Mouse (Mus musculus): ENCODE data around the gene Adam17. TPM values are rescaled to one million over a fixed set of nuclear protein-coding genes. Genes with fewer than 3 reads are reported as not detected.
"Not testable (repeated sequence)": the region's sequence is repeated elsewhere in the genome, so short reads cannot be mapped to it uniquely, and the experiment has no call there.

The Adam17 gene
- total RNA-seq (2021), result 10 to 100 TPM; 15.3 to 21.5 TPM

DNA sequence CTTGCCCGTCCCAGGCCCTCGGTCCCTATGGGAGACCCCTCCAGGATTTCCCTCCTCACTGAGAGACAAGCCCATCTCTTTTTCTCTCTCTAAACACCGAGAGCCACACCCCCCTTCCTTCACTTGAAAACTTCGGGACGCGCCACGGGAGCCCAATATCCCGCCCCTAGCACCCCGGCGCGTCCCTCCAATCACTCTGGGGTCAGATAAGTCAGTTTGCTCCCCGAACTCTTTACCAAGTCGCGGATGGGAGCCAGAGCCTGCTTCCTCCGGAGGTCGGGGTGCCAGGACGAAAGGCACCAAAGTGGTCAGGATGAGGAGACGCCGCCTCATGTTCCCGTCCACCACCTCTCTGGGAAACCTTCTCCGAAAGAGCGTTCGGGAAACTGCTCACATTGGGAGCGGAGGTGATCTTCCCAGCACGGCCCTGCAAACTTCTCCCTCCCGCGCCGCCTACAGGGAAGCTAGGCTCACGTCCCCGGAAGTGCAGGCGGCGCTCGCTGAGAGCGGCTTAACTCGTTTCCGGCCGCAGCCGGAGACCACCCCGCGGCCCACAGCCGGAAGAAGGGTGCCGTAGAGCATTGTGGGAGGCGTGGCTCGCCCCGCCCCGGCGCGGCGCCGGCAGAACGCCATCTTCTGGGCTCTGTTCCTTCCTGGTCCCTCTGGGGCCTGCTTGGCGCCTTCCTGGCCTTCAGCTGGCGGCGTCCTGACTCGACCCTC, at the start of gene Adam17:
Adam17 (minus strand) TSS at position 533 of the 720 bp plus-strand sequence.
- intact Hi-C loops (cut with DNase I), result loop anchor here (2.0 kb wide), 1 partner anchor 44 kb away; the partner anchor contains the start of gene Ywhaq
- peak; percentile 96 to 98 for DNase-seq (ENCODE audit: low spot score in 2 of 2)

GRCm38 (mm10) chr12:21418621-21419131, 45.2 kb upstream of the Adam17 start:
- peak; percentile 17 to 31 for DNase-seq (ENCODE audit: low spot score in 2 of 2)
- intact Hi-C loops (cut with DNase I), result loop anchor here (10.0 kb wide), 1 partner anchor 96 kb away; no protein-coding TSS in a partner anchor

- DNase-seq (ENCODE audit: low spot score in 2 of 2), result no peak
Observed at GRCm38 (mm10) chr12:21418083-21418482, 44.7 kb upstream of the Adam17 start.

DNA sequence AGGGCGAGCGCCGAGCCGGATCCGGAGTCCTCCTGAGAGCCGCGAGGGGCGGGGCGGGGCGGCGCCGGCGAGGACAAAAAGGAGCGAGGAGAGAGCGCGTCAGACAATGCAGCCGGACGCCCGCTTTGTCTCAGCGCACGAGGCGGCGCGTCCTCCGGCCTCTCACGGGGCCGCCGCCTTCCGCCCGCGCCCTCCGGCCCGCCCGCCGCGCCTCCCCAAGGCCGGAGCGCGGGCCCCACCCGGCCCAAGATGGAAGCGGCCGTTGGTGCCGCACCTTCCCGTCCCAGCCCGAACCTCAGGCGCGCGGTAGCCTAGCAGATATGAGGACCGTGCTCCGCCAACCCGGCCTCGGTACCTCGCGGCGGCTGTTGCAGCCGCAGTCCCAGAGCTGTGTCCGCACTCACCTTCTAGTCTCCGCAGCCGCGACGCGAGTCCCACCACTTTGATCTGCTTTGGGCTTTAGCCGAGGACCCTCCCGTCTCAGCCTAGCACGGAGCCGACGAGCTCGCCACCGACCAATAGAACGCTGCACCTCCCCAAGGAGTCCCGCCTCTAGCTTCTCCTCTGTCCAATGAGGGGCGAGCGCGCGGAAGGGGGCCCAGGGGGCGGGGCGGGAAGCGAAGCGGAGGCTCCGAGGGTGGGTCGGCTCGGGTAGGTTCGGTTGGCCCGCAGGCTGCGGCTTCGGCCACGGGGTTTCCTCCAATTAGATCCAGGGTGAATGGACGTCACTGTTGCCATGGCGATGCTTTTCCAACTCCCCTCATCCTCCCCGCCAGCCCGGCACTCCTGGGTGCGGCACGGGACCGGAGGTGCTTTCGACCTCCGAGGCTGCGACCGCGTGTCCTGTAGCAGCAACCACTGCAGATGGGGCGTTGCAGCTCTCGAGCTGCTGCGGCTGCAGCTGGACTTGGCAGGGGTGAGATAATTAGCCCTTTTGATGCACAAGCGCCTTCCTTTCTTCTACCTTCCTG, 44.0 kb upstream of the Adam17 start, which contains the start of gene Ywhaq:
Ywhaq (minus strand) TSS at position 538 of the 971 bp plus-strand sequence.
- peak; percentile 96 to 98 for DNase-seq (ENCODE audit: low spot score in 2 of 2)
- intact Hi-C loops (cut with DNase I), result loop anchor here (2.0 to 10.0 kb wide), 2 partner anchors 45 to 97 kb away; partner anchors contain the start of gene Adam17

More at GRCm38 (mm10) chr12:21418083-21418482, 44.7 kb upstream of the Adam17 start:
- intact Hi-C loops (cut with DNase I), result loop anchor here (10.0 kb wide), 1 partner anchor 97 kb away; no protein-coding TSS in a partner anchor

DNA sequence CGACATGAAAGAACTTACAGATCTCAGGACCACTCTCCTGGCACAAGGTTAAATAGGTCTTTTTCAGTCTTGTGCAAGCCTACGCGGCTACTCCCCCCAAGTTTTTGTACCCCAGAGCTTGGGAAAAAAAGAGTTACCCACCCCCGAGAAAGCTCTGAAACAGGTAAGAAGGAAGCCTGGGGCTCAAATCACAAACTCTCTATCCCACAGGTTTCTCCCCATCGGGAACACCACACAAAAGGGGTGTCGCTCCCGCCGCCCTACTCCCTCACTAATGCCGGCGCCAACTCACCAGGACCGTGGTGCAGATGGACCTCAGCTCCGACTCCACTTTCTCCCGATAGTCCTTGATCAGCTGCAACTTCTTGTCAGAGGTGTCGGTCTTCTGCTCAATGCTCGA, 43.1 kb upstream of the Adam17 start:
- intact Hi-C loops (cut with DNase I), result loop anchor here (2.0 to 10.0 kb wide), 2 partner anchors 44 to 98 kb away; partner anchors contain the start of gene Adam17
- DNase-seq (ENCODE audit: low spot score in 2 of 2), result peak; percentile 12 to 17

GRCm38 (mm10) chr12:21410620-21411019, 37.2 kb upstream of the Adam17 start:
- no peak for DNase-seq (ENCODE audit: low spot score in 2 of 2)
- intact Hi-C loops (cut with DNase I), result loop anchor here (10.0 kb wide), 1 partner anchor 104 kb away; no protein-coding TSS in a partner anchor

DNA sequence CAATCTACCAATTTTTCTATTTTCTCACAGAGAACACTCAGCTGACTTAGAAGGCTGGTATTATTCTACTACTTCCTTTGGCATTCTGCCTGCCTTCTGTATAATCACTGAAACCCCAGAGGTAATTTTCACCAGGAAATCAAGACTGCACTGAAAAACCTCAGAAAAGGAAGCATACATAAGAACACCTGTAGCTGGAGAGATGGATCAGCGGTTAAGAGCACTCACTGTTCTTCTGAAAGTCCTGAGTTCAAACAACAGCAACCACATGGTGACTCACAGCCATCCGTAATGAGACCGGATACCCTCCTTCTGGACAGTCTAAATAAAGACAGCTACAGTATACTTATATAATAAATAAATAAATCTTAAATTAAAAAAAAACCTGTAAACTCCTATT, 36.2 kb upstream of the Adam17 start:
- intact Hi-C loops (cut with DNase I), result loop anchor here (10.0 kb wide), 1 partner anchor 105 kb away; no protein-coding TSS in a partner anchor

GRCm38 (mm10) chr12:21408789-21409367, 35.4 kb upstream of the Adam17 start:
- intact Hi-C loops (cut with DNase I), result no loop called here

More for the DNA sequence above, 36.2 kb upstream of the Adam17 start:
- no peak for DNase-seq (ENCODE audit: low spot score in 2 of 2)

DNA sequence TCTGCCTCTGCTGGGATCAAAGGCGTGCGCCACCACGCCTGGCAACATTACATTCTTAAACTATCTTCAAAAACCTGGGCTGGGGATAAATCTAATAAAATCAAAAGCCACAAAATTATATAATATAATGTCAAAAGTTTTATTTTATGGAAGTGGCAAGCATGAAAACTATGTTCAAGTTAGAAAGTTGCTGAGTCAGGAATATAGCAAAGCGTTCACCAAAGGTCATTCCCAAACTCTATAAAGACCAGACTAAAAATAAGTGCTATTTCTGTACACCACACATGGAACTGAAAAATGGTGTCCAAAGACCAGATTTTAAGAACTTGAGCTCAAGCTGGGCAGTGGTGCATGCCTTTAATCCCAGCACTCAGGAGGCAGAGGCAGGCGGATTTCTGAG, 29.3 kb upstream of the Adam17 start:
- no peak for DNase-seq (ENCODE audit: low spot score in 2 of 2)
- intact Hi-C loops (cut with DNase I), result no loop called here

More at GRCm38 (mm10) chr12:21408789-21409367, 35.4 kb upstream of the Adam17 start:
- no peak for DNase-seq (ENCODE audit: low spot score in 2 of 2)

DNA sequence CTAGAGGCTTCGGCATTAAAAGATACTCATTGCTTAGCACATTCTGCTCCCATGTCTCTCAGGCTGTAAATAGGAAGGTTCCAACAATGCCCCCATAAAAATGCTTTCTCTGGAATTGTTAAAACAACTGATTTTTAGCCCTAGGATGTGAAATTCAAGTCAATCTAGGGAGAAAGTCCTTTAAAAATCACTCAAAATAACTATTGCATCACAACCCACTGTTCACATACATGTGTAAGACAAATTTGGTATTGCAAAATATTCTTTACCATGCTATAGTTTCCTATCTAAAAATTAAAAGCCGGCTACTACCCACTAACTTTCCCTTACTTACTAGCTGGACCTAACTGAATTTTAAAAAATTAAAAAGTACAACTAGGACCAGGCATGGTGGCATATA, 12.8 kb upstream of the Adam17 start:
- no peak for DNase-seq (ENCODE audit: low spot score in 2 of 2)

DNA sequence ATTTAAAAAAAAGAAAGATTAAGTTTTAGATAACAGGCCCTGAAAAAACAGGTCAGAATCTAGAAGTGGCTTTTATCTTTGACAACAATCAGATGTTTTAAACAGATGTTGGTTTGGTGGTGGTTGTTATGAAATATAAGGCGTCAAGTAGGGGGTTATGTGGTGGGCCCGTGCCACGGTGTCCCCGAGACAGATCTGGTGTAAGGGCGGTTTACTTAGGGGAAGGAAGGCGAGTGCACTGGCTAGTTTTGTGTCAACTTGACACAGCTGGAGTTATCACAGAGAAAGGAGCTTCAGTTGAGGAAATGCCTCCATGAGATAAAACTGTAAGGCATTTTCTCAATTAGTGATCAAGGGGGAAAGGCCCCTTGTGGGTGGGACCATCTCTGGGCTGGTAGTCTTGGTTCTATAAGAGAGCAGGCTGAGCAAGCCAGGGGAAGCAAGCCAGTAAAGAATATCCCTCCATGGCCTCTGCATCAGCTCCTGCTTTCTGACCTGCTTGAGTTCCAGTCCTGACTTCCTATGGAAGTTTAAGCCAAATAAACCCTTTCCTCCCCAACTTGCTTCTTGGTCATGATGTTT, 5.4 kb upstream of the Adam17 start:
- DNase-seq (ENCODE audit: low spot score in 2 of 2); intact Hi-C loops (cut with DNase I): not testable (repeated sequence)

More for the DNA sequence above, 12.8 kb upstream of the Adam17 start:
- intact Hi-C loops (cut with DNase I), result no loop called here

DNA sequence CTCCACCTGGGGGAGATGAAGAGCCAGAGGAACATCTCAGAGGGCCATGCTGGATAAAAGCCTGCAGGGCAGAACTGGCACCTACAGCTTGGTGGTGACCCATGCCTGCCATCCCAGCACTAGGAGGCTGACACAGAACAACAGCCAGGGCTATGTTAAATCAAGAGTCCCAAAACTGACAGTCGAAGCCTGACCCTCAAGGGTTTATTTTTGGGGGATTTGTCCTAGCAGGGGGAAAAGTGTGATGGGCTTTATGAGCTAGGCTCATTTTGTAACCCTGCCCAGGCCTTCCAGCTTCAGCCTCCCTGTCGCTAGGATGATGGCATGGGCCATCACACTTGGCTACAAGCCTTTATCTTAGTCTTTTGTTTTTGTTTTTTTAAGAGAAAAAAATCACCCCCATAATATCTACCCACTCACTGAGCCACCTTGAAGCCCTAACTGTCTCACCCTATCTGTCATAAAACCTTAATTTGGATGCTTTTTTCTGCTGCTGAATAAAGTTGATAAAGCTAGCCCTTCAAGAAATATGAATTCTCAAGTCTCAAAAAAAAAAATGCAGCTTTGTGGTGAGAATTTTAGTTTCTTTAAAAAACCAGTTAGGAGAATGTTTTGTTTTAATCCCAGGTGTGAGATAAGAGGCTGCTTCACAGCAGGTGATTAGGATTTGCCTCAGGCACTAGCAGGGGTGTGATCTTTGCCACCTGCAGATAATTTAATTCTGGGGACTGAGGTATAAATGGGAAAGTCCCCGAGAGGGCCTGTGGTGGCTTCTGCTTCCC, 2.1 kb upstream of the Adam17 start:
- no peak for DNase-seq (ENCODE audit: low spot score in 2 of 2)
- intact Hi-C loops (cut with DNase I), result no loop called here

DNA sequence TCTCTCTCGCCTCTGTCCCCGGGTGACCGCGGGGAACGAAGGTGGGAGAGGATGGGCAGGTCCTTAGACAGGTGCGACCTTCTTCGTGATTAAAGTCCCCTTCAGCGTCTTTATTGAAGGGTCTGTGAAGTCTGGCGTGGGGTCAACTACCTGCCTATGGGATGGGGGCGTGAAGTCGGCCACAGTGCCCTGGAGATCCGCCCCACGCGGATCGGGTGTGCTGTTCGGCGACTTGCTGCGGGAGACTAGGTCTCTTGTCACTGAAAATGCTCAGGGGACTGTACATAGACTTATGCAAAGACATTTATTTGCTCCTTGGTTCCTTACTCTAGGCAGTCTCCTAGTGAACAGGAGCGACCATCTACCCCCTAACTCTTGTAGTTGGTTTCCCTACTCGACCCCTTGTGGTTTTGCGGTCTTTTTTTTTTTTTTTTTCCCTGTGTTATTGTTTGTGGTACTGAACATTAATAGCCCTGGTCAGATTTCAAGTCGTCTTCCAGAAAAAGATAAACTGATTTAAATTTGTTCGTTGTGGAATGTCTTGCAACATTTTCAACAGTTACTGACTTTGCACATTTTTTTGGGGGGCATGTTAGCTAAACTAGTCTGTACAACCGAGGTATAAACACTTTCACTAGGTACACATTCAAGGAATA, 516 bp upstream of the Adam17 start:
- no peak for DNase-seq (ENCODE audit: low spot score in 2 of 2)
- intact Hi-C loops (cut with DNase I), result loop anchor here (2.0 kb wide), 1 partner anchor 43 kb away; the partner anchor contains the start of gene Ywhaq

GRCm38 (mm10) chr12:21370035-21370611, 3.3 kb downstream of the Adam17 start:
- no peak for DNase-seq (ENCODE audit: low spot score in 2 of 2)
- intact Hi-C loops (cut with DNase I), result no loop called here

DNA sequence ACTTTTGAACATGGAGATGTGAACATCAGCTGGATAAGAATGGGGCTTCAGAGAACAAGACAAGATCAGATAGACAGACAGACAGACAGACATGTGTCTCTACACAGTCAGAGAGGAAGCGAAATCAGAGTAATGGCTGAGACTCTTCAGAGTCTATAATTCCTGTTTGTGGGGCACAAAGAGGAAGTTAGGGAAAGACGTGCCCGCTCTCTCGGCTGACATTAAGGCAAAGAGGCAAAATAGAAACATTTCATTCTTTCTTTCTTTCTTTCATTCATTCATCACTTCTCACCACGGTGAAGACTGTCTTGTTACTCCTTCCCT, 4.4 kb downstream of the Adam17 start:
- intact Hi-C loops (cut with DNase I), result no loop called here
- no peak for DNase-seq (ENCODE audit: low spot score in 2 of 2)

GRCm38 (mm10) chr12:21368376-21369086, 4.9 kb downstream of the Adam17 start:
- intact Hi-C loops (cut with DNase I), result no loop called here
- DNase-seq (ENCODE audit: low spot score in 2 of 2), result no peak
